Mouse (Mus musculus) stomach, postnatal 0 days (tissue): ENCODE data around the gene Mlh3.

Source experiments
- CTCF ChIP-seq: IDR thresholded peaks from 2 replicates; pipeline ENCODE4 v1.5.1; 2016; ENCODE audit warnings: antibody characterized with exemption, low read depth, mild to moderate bottlenecking, moderate library complexity
- EP300 ChIP-seq: optimal IDR thresholded peaks from 2 replicates; pipeline ENCODE3; 2016; ENCODE audit warnings: antibody characterized with exemption

GRCm38 (mm10) chr12:85264940-85265339, 5.5 kb downstream of the Mlh3 start:
- TF ChIP-seq CTCF = no peak
- TF ChIP-seq EP300 = no peak
